Mouse (Mus musculus): ENCODE data around the gene Gad2. TPM values are rescaled to one million over a fixed set of nuclear protein-coding genes. Genes with fewer than 3 reads are reported as not detected.

Gene Gad2
- polyA plus RNA-seq, 1 experiment from 2014 or later = 0.03 TPM

- Histone ChIP-seq H3K9me3 (replicated peaks) (no peaks in the 10 kb centered on the region), H3K4me3 (replicated peaks) (no peak overlapping the region), H3K27ac (no peak overlapping the region), H3K27me3 (no peaks in the 10 kb centered on the region), H3K4me2 (no peak overlapping the region), H3K4me1 (replicated peaks) (no peaks in the 10 kb centered on the region), H3K9ac (no peak overlapping the region), H3K36me3 (no peaks in the 10 kb centered on the region)
- ATAC-seq (ENCODE audit: low read depth) (no peak), DNase-seq (no peak)
- WGBS (ENCODE audit: insufficient replicate concordance) = 46% methylated on average over 1 of the region's 1 CpGs
These were observed 41.7 kb downstream of the Gad2 start for GRCm38 (mm10) chr2:22663731-22664130.

GRCm38 (mm10) chr2:22670415-22670814, 48.4 kb downstream of the Gad2 start:
- H3K27me3 ChIP-seq = no peaks in the 10 kb centered on the region
- H3K4me2 ChIP-seq = no peak overlapping the region
- DNase-seq = no peak
- no peaks in the 10 kb centered on the region for H3K36me3 ChIP-seq
- no peak for ATAC-seq (ENCODE audit: low read depth)
- H3K27ac ChIP-seq = no peak overlapping the region
- 65% methylated on average over 2 of the region's 2 CpGs for WGBS (ENCODE audit: insufficient replicate concordance)
- no peaks in the 10 kb centered on the region for H3K9me3 ChIP-seq (replicated peaks)
- H3K4me1 ChIP-seq (replicated peaks) = no peaks in the 10 kb centered on the region
- H3K9ac ChIP-seq = no peak overlapping the region
- no peak overlapping the region for H3K4me3 ChIP-seq (replicated peaks)

GRCm38 (mm10) chr2:22671348-22671747, 49.3 kb downstream of the Gad2 start:
- no peaks in the 10 kb centered on the region for H3K4me1 ChIP-seq (replicated peaks)
- no peaks in the 10 kb centered on the region for H3K36me3 ChIP-seq
- H3K27me3 ChIP-seq = no peaks in the 10 kb centered on the region
- no peak for ATAC-seq (ENCODE audit: low read depth)
- no peak overlapping the region for H3K4me2 ChIP-seq
- no peak overlapping the region for H3K27ac ChIP-seq
- no peaks in the 10 kb centered on the region for H3K9me3 ChIP-seq (replicated peaks)
- no peak for DNase-seq
- H3K9ac ChIP-seq = no peak overlapping the region
- 31% methylated on average over 1 of the region's 1 CpGs for WGBS (ENCODE audit: insufficient replicate concordance)
- no peak overlapping the region for H3K4me3 ChIP-seq (replicated peaks)

- H3K27me3 ChIP-seq = no peaks in the 10 kb centered on the region
- DNase-seq = no peak
- H3K4me1 ChIP-seq (replicated peaks) = no peaks in the 10 kb centered on the region
- no peaks in the 10 kb centered on the region for H3K9me3 ChIP-seq (replicated peaks)
- no peak overlapping the region for H3K4me2 ChIP-seq
- no peak for ATAC-seq (ENCODE audit: low read depth)
- 48% methylated on average over 8 of the region's 8 CpGs for WGBS (ENCODE audit: insufficient replicate concordance)
- no peak overlapping the region for H3K27ac ChIP-seq
- no peak overlapping the region for H3K4me3 ChIP-seq (replicated peaks)
- no peak overlapping the region for H3K9ac ChIP-seq
- no peaks in the 10 kb centered on the region for H3K36me3 ChIP-seq
These were observed 55.1 kb downstream of the Gad2 start for GRCm38 (mm10) chr2:22677066-22677465.

GRCm38 (mm10) chr2:22679944-22680343, 57.9 kb downstream of the Gad2 start:
- H3K9ac ChIP-seq = no peak overlapping the region
- H3K4me1 ChIP-seq (replicated peaks) = no peaks in the 10 kb centered on the region
- ATAC-seq (ENCODE audit: low read depth) (no peak), DNase-seq (no peak)
- no peaks in the 10 kb centered on the region for H3K9me3 ChIP-seq (replicated peaks)
- no peak overlapping the region for H3K27ac ChIP-seq
- no peak overlapping the region for H3K4me3 ChIP-seq (replicated peaks)
- H3K27me3 ChIP-seq = no peaks in the 10 kb centered on the region
- WGBS (ENCODE audit: insufficient replicate concordance) = 43% methylated on average over 4 of the region's 4 CpGs
- no peak overlapping the region for H3K4me2 ChIP-seq
- no peaks in the 10 kb centered on the region for H3K36me3 ChIP-seq

- H3K4me3 ChIP-seq (replicated peaks) = no peak overlapping the region
- H3K36me3 ChIP-seq = no peaks in the 10 kb centered on the region
- no peak overlapping the region for H3K4me2 ChIP-seq
- 64% methylated on average over 7 of the region's 7 CpGs for whole genome bisulfite sequencing (ENCODE audit: insufficient replicate concordance)
- no peaks in the 10 kb centered on the region for H3K27me3 ChIP-seq
- no peak for ATAC-seq (ENCODE audit: low read depth)
- no peak for DNase-seq
- H3K9me3 ChIP-seq (replicated peaks) = no peaks in the 10 kb centered on the region
- H3K9ac ChIP-seq = no peak overlapping the region
- H3K27ac ChIP-seq = no peak overlapping the region
- H3K4me1 ChIP-seq (replicated peaks) = no peaks in the 10 kb centered on the region
These were observed 68.0 kb downstream of the Gad2 start for GRCm38 (mm10) chr2:22689969-22690368.

- WGBS (ENCODE audit: insufficient replicate concordance) = 67% methylated on average over 4 of the region's 4 CpGs
- no peak overlapping the region for H3K27ac ChIP-seq
These were observed 83.0 kb downstream of the Gad2 start for GRCm38 (mm10) chr2:22704780-22705727.

GRCm38 (mm10) chr2:22706233-22706632, 84.2 kb downstream of the Gad2 start:
- H3K4me2 ChIP-seq = no peak overlapping the region
- no peak overlapping the region for H3K9ac ChIP-seq
- DNase-seq = no peak
- ATAC-seq (ENCODE audit: low read depth) = no peak
- no peaks in the 10 kb centered on the region for H3K4me1 ChIP-seq (replicated peaks)
- H3K9me3 ChIP-seq (replicated peaks) = no peaks in the 10 kb centered on the region
- H3K27ac ChIP-seq = no peak overlapping the region
- H3K27me3 ChIP-seq = no peaks in the 10 kb centered on the region
- H3K36me3 ChIP-seq = no peaks in the 10 kb centered on the region
- H3K4me3 ChIP-seq (replicated peaks) = no peak overlapping the region
- 54% methylated on average over 3 of the region's 3 CpGs for WGBS (ENCODE audit: insufficient replicate concordance)

More at GRCm38 (mm10) chr2:22704780-22705727, 83.0 kb downstream of the Gad2 start:
- Histone ChIP-seq H3K4me1 (replicated peaks) (no peaks in the 10 kb centered on the region), H3K36me3 (no peaks in the 10 kb centered on the region), H3K9me3 (replicated peaks) (no peaks in the 10 kb centered on the region), H3K27me3 (no peaks in the 10 kb centered on the region), H3K4me3 (replicated peaks) (no peak overlapping the region), H3K4me2 (no peak overlapping the region), H3K9ac (no peak overlapping the region)
- DNase-seq (no peak), ATAC-seq (ENCODE audit: low read depth) (no peak)

- Histone ChIP-seq H3K27me3 (no peaks in the 10 kb centered on the region), H3K4me3 (replicated peaks) (no peak overlapping the region), H3K27ac (no peak overlapping the region), H3K9ac (no peak overlapping the region), H3K36me3 (no peaks in the 10 kb centered on the region), H3K9me3 (replicated peaks) (no peaks in the 10 kb centered on the region), H3K4me2 (no peak overlapping the region), H3K4me1 (replicated peaks) (no peaks in the 10 kb centered on the region)
- DNase-seq (peak; percentile 21), ATAC-seq (ENCODE audit: low read depth) (peak; percentile 53; the same call in 1 of the 2 replicates)
- 17% methylated on average over 8 of the region's 8 CpGs for WGBS (ENCODE audit: insufficient replicate concordance)
These were observed 99.8 kb downstream of the Gad2 start for GRCm38 (mm10) chr2:22721522-22722470.

- H3K36me3 ChIP-seq = no peaks in the 10 kb centered on the region
- DNase-seq = no peak
- no peak overlapping the region for H3K4me2 ChIP-seq
- WGBS (ENCODE audit: insufficient replicate concordance) = 41% methylated on average over 3 of the region's 3 CpGs
- no peak for ATAC-seq (ENCODE audit: low read depth)
- no peaks in the 10 kb centered on the region for H3K9me3 ChIP-seq (replicated peaks)
- no peaks in the 10 kb centered on the region for H3K27me3 ChIP-seq
- H3K4me3 ChIP-seq (replicated peaks) = no peak overlapping the region
- H3K4me1 ChIP-seq (replicated peaks) = no peaks in the 10 kb centered on the region
- no peak overlapping the region for H3K9ac ChIP-seq
- no peak overlapping the region for H3K27ac ChIP-seq
These were observed 102.0 kb downstream of the Gad2 start for GRCm38 (mm10) chr2:22723927-22724534.

- H3K27ac ChIP-seq = no peak overlapping the region
- no peaks in the 10 kb centered on the region for H3K9me3 ChIP-seq (replicated peaks)
- H3K27me3 ChIP-seq = no peaks in the 10 kb centered on the region
- H3K9ac ChIP-seq = no peak overlapping the region
- no peaks in the 10 kb centered on the region for H3K4me1 ChIP-seq (replicated peaks)
- no peak overlapping the region for H3K4me2 ChIP-seq
- H3K4me3 ChIP-seq (replicated peaks) = no peak overlapping the region
- WGBS (ENCODE audit: insufficient replicate concordance) = 68% methylated on average over 1 of the region's 1 CpGs
- no peak for DNase-seq
- ATAC-seq (ENCODE audit: low read depth) = no peak
- H3K36me3 ChIP-seq = no peaks in the 10 kb centered on the region
These were observed 105.1 kb downstream of the Gad2 start for GRCm38 (mm10) chr2:22727113-22727512.

All from liver, embryonic 13.5 days (tissue).